Mouse (Mus musculus): Measurements from ENCODE around the gene Rint1. TPM values are rescaled to one million over a fixed set of nuclear protein-coding genes. Genes with fewer than 3 reads are reported as not detected.

Gene Rint1
- polyA plus RNA-seq (2012; rRNA removed), result 18.0 and 19.6 TPM in 2 replicates

GRCm38 (mm10) chr5:23787536-23788389, at the start of gene Rint1:
TSS of gene Rint1 (plus strand) at chr5:23787711.

GRCm38 (mm10) chr5:23782931-23783877, 4.3 kb upstream of the Rint1 start, which contains the start of gene Pus7:
TSS of gene Pus7 (minus strand) at chr5:23783711.

GRCm38 (mm10) chr5:23843674-23844530, 56.4 kb downstream of the Rint1 start, which contains the start of gene Tomm7:
TSS of gene Tomm7 (minus strand) at chr5:23844161.

Other genes starting within 250 kb of the Rint1 start
- gene Srpk2, start 103.1 kb upstream of the Rint1 start, polyA plus RNA-seq (2012; rRNA removed), result 67.7 and 72.3 TPM in 2 replicates
- 25.5 and 25.9 TPM in 2 replicates for gene Pus7, start 4.0 kb upstream of the Rint1 start, polyA plus RNA-seq (2012; rRNA removed)
- 91.4 and 92.1 TPM in 2 replicates for gene Tomm7, start 56.5 kb downstream of the Rint1 start, polyA plus RNA-seq (2012; rRNA removed)
- 28.3 and 28.8 TPM in 2 replicates for gene Fam126a, start 243.0 kb downstream of the Rint1 start, polyA plus RNA-seq (2012; rRNA removed)

Data from central nervous system, embryonic 18 days (tissue).